Mouse (Mus musculus): ENCODE measurements around the gene Ltn1. TPM values are rescaled to one million over a fixed set of nuclear protein-coding genes. Genes with fewer than 3 reads are reported as not detected.

The Ltn1 gene
- polyA plus RNA-seq, 1 experiment: 3.4 TPM

DNA sequence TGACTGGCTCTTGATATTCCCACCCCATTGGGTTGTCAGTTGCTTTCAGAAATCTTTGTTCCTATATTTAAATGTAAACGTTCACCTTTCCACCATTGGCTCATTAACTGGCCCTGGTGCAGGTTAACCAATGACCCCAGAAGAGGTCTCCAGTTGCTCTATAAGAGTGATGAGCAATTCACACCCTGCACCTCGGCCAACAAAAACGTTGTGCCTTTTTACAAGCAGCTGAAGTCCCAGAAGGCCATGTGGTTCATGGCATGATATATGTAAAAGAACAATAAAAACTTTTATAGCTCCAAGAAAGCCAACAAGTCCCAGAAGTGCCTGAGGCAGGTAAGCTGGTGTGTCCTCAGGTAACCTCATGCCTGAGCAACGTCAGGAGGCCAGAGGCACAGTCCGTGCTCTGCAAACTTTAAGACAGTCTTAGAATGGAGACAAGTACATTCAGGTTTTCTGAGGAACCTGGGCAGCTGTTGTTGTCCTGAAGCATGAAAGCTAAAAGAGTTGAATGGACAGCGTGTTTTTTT, 91.3 kb downstream of the Ltn1 start:
- Histone ChIP-seq H3K36me3 (ENCODE audit: control insufficient read depth, insufficient read depth, low read length) (no peaks in the 10 kb centered on the region), H3K4me3 (ENCODE audit: extremely low read depth, insufficient read depth, insufficient read length) (no peak overlapping the region), H3K27me3 (ENCODE audit: control insufficient read depth, insufficient read depth, low read length) (no peaks in the 10 kb centered on the region), H3K4me1 (ENCODE audit: control insufficient read depth, insufficient read depth, insufficient read length) (no peaks in the 10 kb centered on the region), H3K27ac (ENCODE audit: insufficient read depth, low read length) (no peak overlapping the region)
- TF ChIP-seq POLR2A (IDR thresholded peaks at IDR 0.05; ENCODE audit: low read depth, low read length): no peak
- TF ChIP-seq CTCF (IDR thresholded peaks at IDR 0.05; ENCODE audit: extremely low read depth, insufficient read depth, insufficient read length, insufficient replicate concordance): no peak
- 86% methylated on average over 6 of the region's 6 CpGs for WGBS
- DNase-seq (ENCODE audit: low read depth in 1 of 2, low spot score in 2 of 2): no peak

- Histone ChIP-seq H3K27me3 (ENCODE audit: control insufficient read depth, insufficient read depth, low read length) (no peaks in the 10 kb centered on the region), H3K4me1 (ENCODE audit: control insufficient read depth, insufficient read depth, insufficient read length) (no peaks in the 10 kb centered on the region), H3K4me3 (ENCODE audit: extremely low read depth, insufficient read depth, insufficient read length) (no peak overlapping the region), H3K27ac (ENCODE audit: insufficient read depth, low read length) (no peak overlapping the region), H3K36me3 (ENCODE audit: control insufficient read depth, insufficient read depth, low read length) (no peaks in the 10 kb centered on the region)
- no peak for DNase-seq (ENCODE audit: low read depth in 1 of 2, low spot score in 2 of 2)
- no peak for TF ChIP-seq POLR2A (IDR thresholded peaks at IDR 0.05; ENCODE audit: low read depth, low read length)
- TF ChIP-seq CTCF (IDR thresholded peaks at IDR 0.05; ENCODE audit: extremely low read depth, insufficient read depth, insufficient read length, insufficient replicate concordance): no peak
- 81% methylated on average over 3 of the region's 3 CpGs for WGBS
These were observed 97.7 kb downstream of the Ltn1 start for GRCm38 (mm10) chr16:87334756-87335155.

GRCm38 (mm10) chr16:87329986-87330385, 102.4 kb downstream of the Ltn1 start:
- no peaks in the 10 kb centered on the region for H3K36me3 ChIP-seq (ENCODE audit: control insufficient read depth, insufficient read depth, low read length)
- H3K27me3 ChIP-seq (ENCODE audit: control insufficient read depth, insufficient read depth, low read length): no peaks in the 10 kb centered on the region
- no peak for TF ChIP-seq POLR2A (IDR thresholded peaks at IDR 0.05; ENCODE audit: low read depth, low read length)
- TF ChIP-seq CTCF (IDR thresholded peaks at IDR 0.05; ENCODE audit: extremely low read depth, insufficient read depth, insufficient read length, insufficient replicate concordance): no peak
- 87% methylated on average over 3 of the region's 3 CpGs for WGBS
- no peak overlapping the region for H3K4me3 ChIP-seq (ENCODE audit: extremely low read depth, insufficient read depth, insufficient read length)
- DNase-seq (ENCODE audit: low read depth in 1 of 2, low spot score in 2 of 2): no peak
- H3K27ac ChIP-seq (ENCODE audit: insufficient read depth, low read length): no peak overlapping the region
- H3K4me1 ChIP-seq (ENCODE audit: control insufficient read depth, insufficient read depth, insufficient read length): no peaks in the 10 kb centered on the region

Other genes starting within 250 kb of the Ltn1 start
- gene N6amt1, start 78.4 kb downstream of the Ltn1 start, polyA plus RNA-seq (2012; rRNA removed): 4.6 and 5.2 TPM in 2 replicates
- gene Rwdd2b, start 8.0 kb upstream of the Ltn1 start, polyA plus RNA-seq (2012; rRNA removed): 2.5 and 3.1 TPM in 2 replicates
- 8.9 and 15.6 TPM in 2 replicates for gene Usp16, start 22.1 kb upstream of the Ltn1 start, polyA plus RNA-seq (2012; rRNA removed)
- 14.5 and 15.0 TPM in 2 replicates for gene Cct8, start 63.3 kb upstream of the Ltn1 start, polyA plus RNA-seq (2012; rRNA removed)
- 0.69 and 0.78 TPM in 2 replicates for gene Map3k7cl, start 120.7 kb upstream of the Ltn1 start, polyA plus RNA-seq (2012; rRNA removed)

All from spleen, adult 2 months (tissue).